Mouse (Mus musculus) olfactory bulb, adult 2 months (tissue): Measurements from ENCODE around the gene Scyl2.

ENCODE experiments used
- CTCF ChIP-seq: fragments of 200-500 bp; IDR thresholded peaks from 2 replicates; pipeline ENCODE4 v1.5.1; 2012; ENCODE audit warnings: low read depth, mild to moderate bottlenecking, low read length, moderate library complexity; ENCODE audit not compliant: insufficient read depth
- POLR2A ChIP-seq: fragments of 200-500 bp; IDR thresholded peaks from 2 replicates; pipeline ENCODE4 v1.6.1; 2012; ENCODE audit warnings: mild to moderate bottlenecking, low read depth, low read length, moderate library complexity; ENCODE audit not compliant: insufficient read depth

GRCm38 (mm10) chr10:89594309-89594708, 91.8 kb downstream of the Scyl2 start:
- no peak for TF ChIP-seq CTCF
- no peak for TF ChIP-seq POLR2A
